Mouse (Mus musculus) induced T-regulatory cell, adult 2 months (primary cell): ENCODE measurements at regions not wholly inside any gene's neighbourhood (a gene's known extent, or its start where the extent isn't known, plus 50 kb on each side); places are given as distances from the start of the nearest gene placed in this dataset.

Experiments
- DNase-seq: peaks from one replicate; pipeline ENCODE4 v3.0.0-alpha.2; 2012; ENCODE audit warnings: low read depth

DNA sequence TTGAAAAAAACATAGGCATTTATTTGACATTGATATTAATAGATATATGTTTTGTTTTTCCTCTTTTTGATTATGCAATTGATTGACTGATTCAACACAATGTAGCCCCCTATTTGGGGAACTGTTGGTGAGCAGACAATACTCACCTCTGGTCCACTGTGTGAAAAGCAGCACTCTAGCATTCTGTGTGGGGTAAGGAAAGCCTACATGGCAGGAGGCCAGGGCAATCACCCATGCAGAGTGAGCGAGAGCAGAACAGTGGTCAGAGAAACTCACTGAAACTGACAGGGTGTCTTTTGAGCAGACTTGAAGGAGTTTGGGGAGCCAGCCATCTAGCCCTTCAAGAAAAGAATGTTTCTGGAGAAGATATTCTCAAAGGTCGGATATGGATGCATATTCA is 73.2 kb upstream of the Azi2 start:
- DNase-seq = no peak

- peak; percentile 50 for DNase-seq
These were observed 73.8 kb upstream of the Azi2 start for GRCm38 (mm10) chr9:117966326-117966989.

DNA sequence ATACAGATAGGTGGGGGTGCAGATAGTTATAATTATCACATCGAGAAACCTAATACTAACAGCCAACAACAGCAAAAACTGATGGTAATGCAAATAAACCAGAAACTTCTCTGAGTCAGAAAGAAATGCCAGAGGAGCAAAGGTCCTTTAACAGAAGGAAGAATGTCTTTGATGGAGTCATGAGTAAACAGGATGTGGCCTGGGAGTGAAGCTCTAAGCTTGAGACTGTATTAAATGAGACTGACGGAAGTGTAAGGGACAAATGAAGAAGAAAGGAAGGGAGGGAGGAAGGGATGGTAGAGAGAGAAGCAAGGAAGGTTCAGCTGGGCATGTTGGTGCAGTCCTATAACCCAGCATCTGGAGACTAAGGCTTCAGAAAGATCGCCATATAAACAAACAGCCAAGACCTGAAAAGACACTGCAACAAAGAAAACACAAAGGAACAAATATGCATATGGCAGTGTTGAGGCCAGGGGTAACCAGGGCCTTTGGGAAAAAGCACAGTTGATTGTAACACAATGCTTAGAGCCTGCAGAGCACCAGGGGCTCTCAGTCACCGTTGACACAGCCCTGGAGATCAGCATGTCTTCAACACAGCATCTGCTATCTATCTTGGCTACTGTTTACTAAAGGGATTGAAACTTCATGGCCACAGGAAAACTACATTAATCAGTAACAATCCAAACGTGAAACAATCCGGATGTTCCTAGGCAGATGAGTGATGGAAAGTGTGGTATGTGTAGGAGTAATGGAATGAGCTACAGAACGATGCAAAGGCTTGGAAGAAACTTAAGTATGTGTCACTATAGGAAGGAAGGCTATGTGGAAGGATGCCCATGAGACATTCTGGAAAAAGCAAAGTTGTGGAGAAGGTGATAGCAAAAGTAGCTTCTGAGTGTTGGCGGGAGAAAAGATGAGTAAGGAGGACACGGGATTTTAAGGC is 77.9 kb upstream of the Azi2 start:
- DNase-seq = peak; percentile 45

DNA sequence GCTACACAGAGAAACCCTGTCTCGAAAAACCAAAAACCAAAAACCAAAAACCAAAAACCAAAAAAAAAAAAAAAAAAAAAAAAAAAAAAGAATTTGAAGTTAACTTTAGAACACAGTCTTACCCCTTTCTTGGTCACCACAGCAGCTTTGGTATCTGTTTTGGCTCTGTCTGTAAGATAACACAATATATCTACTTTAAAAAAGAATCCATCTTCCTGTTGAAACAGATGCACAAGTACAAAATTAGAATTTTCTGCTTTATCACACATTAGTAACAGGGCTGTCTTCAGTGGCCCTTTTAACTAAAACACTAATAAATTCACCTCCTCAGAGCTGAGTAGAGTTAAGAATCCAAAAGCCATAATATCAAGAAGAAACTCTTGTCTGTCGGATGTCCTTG is 80.5 kb upstream of the Azi2 start:
- no peak for DNase-seq

GRCm38 (mm10) chr9:117957195-117957594 is 83.1 kb upstream of the Azi2 start:
- no peak for DNase-seq

DNA sequence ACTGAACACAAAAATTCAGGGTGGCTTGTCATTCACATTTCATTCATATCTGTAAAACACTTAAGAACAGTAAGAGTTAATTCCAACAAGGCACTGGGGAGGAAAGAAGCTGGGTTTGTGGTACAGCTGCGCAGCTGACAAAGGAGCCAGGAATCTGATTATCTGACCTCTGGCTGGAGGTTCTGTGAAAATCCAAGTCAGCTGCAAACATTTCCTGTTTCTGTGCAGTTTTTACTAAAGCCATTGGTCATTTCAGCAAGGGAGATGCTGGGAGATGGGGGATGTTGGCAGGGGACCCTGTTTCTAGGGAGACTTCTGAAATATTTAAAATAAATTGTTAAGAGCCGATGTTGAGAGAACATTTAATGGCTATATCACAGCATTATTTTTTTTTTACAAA is 83.6 kb upstream of the Azi2 start:
- no peak for DNase-seq

DNA sequence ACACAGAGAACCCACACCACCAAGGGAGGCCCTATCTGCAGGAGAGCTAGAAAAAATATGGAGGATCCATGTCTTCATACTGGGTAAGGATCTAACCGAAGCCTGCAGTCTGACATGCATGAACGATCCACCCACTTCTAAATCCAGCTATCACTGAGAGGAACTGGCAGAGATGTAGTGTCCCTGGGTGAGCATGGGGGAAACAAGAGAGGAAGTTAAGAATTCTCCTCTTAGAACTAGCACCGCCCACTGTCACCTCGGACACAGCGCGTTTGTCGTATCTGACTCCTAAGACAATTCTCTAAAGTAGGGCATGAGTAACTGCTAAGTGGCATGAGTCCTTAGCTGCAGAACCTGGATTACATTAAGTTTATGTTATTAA is 112.8 kb upstream of the Azi2 start:
- peak; percentile 56 for DNase-seq

DNA sequence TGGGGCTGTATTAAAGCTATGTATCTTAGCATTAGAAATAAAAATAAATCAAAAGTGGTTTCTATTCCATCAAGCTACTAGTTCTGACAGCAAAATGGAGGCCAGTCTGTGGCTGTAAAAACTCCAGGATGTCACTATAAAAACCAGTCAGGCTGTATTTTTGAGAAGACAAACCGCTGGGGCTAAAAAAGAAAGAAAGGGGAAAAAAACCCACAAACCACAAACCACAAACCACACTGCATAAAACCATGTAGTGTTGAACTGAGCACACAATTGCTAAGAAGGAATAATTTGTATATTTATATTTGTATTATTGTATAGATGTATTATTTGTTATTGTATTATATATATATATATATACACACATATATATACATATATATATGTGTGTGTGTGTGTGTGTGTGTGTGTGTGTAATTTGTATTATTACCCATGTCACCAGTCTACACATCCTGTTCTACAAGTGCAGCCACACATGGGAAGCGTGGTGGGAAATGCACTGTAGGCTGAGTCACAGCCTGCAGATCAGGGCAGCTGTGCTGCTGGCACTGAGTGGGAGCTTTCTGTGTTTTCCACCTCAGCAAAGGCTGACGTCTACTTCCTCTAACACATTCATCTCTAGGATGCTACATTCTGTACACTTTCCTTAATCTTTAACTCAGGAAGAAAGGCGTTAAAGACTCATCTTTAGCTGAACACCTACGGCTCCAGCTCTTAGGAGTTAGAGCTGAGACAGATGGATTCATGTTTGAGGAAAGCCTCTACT is 113.4 kb upstream of the Azi2 start:
- peak; percentile 89 for DNase-seq

DNA sequence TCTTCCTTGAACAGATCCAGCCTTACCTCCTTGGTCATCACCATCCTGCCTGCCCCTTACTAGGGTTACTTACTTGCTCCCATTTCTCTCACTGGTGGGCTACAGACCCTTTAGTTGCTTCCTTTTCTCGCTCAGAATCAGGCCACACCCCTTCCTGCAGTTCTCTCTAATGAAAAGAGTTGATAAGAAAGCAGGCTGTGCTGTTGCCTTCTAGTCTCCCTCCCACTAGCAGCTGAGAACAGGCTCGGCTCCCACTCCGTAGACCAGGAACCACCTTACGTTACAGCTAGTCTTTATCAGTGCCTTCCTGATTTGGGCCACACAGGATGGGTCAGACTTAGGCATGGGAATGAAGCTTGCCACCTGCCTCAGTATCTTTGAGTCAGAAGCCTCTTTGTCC is 117.3 kb upstream of the Azi2 start:
- no peak for DNase-seq

- DNase-seq = no peak
These were observed 132.3 kb upstream of the Azi2 start for GRCm38 (mm10) chr9:117907895-117908424.

GRCm38 (mm10) chr9:117905045-117905747 is 135.1 kb upstream of the Azi2 start:
- DNase-seq = no peak

DNA sequence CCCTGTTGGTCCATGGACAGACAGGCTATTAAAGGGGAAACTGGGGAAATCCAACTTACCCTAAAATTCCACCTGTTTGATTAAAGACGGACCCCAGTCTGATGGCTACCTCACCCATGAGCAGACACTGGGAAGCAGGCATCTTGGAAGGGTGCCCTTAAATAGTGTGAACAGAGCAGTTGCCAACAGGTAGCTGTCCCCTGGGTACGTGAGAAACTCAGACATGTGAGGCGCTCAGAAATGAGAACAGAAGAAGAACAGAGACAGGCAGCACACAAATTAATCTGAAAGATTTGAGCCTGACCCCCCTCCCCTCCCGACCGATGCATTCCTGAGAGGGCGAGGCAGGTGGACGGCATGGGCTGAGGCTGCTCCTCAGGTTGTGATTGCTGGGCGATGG is 135.7 kb upstream of the Azi2 start:
- DNase-seq = no peak

DNA sequence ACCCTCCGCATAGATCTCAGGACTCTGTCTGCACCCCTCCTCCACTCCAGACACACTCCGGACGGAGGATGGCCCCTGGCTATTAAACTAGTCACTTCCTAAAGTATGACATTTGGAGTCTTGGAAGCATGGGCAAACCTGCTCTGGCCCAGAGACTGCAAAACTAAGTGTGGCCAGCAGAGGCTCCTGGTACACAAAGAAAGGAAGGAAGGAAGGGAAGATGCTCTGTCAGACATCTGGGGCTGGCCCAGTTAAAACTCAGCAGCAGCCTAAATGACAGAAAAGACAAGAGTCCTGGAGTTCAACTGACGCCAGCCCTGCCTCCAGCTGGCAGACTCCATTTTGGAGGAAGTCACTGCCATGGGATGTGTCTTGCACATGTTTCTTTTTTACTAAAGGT is 137.3 kb upstream of the Azi2 start:
- peak; percentile 76 for DNase-seq

GRCm38 (mm10) chr9:117902239-117902939 is 137.9 kb upstream of the Azi2 start:
- peak; percentile 91 for DNase-seq

DNA sequence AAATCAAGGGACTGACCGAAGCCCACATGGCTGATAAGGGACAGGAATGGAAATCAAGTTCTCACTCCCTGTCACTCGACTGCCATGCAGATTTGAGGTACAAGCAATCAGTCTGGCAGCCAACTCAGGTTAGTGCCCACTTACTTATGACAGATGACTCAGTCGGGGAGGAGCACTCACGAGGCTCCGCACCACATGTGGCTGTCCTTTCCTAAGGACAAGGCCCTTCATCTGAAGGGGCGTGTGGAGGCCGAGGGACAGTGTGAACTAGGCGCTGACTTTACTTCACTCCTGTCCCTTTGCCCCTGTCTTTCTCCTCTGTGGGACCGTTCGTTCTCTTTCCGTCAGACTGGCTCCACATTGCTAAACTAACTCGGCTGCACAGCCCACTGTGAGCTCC is 139.7 kb upstream of the Azi2 start:
- DNase-seq = no peak

DNA sequence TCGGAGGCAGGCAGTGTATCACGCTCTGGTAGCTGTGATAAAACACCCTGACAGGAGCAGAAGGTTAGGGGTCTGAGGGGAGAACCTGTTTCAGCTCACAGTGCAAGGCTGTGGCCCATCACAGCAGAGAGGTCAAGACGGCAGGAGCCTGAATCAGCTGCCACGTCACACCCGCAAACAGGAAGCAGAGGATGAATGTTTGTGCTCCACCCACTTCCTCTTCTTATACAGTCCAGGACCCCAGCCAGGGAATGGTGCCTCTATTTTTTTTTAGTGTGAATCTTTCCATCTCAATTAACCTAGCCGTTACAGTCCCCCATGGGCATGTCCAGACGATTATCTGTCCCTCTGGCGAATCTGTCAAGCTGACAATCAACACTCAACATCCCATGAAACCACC is 143.8 kb upstream of the Azi2 start:
- DNase-seq = peak; percentile 64

GRCm38 (mm10) chr9:117892601-117893000 is 147.7 kb upstream of the Azi2 start:
- DNase-seq = peak; percentile 84

GRCm38 (mm10) chr9:117873172-117873571 is 167.1 kb upstream of the Azi2 start:
- no peak for DNase-seq

DNA sequence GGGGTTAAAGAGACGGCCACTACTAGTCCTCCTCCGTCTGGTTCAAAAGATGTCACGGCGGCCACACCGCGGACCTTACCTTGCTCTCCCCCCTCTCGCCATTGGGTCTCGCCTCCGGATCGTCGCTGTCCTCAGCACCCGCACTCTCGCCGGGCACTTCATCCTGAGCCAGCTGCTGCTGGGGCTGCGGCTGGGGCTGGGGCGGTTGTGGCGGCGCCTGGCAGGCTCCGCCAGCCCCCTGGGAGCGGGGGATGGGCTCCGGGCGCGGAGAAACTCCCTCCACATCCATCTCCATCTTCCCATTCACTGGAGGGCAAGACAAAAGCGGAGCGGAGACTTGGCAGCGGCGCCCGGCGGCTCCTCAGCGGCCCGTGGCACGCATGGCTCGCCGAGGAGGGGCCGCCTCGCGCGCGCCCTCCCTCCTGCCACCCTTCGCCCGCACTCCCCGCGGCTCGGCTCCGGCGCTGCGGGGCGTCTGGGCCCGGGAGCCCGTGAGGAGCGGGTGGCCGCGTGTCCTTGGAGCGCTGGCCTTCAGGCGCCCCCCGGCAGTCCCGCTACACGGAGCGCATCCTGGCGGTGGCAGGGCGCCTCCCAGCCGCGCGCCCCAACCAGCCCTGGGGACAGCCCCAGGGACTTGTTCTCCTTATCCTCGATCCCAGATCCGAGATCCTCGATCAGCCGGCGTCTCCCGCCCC is 167.8 kb upstream of the Azi2 start:
- no peak for DNase-seq

- peak; percentile 33 for DNase-seq
These were observed 168.3 kb upstream of the Azi2 start for GRCm38 (mm10) chr9:117872021-117872386.

- DNase-seq = no peak
These were observed 169.7 kb upstream of the Azi2 start for GRCm38 (mm10) chr9:117870616-117871015.
